Mouse (Mus musculus): ENCODE data around the gene Fut2.
"Not testable (repeated sequence)": the region's sequence is repeated elsewhere in the genome, so short reads cannot be mapped to it uniquely, and the experiment has no call there.

Fut2 gene

DNA sequence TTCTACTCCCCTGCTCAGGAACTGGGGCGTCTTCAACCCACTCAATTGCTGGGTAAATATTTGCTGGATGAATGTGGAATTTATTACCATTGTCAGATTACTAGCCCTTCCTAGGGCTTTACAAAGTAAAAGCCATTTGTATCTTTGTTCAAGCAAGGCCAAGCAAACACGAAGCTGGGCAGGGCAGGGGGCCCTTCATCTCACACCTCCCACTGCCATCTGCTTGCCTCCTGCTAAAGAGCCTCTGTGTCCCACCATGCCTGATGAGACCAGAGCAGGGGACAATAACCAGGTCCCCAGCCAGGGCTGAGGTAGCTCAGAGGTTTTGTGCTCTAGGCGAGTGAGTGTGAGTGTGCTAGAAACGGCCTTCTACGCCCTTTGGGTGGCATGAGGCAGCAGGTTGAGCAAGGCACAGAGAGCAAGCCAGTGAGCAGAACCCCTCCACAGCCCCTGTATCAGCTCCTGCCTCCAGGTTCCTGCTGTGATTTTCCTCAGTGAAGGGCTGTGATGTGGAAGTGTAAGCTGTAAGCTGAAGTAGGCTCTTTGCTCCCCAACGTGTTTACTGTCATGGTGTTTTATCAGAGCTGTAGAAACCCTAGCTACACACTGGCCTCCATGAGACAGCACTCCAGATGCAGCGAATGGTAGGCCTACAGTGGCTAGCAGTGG, 11.6 kb upstream of the Fut2 start:
- DNase-seq (ENCODE audit: low read depth, low spot score): no peak

DNA sequence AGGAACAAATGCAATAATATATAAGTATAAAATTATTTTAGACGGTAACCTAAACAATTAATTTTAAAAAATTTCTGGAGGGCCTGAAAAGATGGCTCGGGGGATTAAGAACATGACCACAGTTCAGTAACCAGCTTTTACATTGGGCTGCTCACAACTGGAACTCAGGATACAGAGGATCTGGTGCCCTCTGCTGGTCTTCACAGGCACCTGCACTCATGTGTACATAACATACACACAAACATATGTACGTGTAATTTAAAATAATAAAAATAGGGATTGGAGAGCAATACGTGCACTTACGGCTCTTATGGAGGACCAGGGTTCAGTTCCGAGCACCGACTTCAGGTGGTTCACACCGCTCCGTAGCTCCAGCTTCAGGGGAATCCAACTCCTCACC, 2.7 kb upstream of the Fut2 start:
- DNase-seq (ENCODE audit: low read depth, low spot score): no peak

DNA sequence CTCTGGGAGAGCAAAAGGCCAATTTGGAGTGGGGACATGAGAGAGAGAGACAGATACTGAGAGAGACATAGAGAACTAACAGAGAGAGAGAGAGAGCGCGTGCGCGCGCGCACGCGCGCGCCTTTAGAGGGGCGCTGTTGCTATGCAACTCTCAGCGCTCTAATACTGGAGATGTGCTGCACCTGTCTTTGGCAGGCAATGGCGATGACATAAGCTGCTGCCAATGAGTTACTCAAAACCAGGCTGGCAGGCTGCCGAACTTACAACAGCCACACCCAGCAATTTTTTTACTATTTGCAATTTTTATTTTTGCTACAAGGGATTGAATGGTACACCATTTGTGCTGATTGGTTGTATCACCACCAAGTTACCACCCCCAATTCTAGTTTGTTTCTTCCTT, 1.6 kb upstream of the Fut2 start:
- DNase-seq (ENCODE audit: low read depth, low spot score): no peak

DNA sequence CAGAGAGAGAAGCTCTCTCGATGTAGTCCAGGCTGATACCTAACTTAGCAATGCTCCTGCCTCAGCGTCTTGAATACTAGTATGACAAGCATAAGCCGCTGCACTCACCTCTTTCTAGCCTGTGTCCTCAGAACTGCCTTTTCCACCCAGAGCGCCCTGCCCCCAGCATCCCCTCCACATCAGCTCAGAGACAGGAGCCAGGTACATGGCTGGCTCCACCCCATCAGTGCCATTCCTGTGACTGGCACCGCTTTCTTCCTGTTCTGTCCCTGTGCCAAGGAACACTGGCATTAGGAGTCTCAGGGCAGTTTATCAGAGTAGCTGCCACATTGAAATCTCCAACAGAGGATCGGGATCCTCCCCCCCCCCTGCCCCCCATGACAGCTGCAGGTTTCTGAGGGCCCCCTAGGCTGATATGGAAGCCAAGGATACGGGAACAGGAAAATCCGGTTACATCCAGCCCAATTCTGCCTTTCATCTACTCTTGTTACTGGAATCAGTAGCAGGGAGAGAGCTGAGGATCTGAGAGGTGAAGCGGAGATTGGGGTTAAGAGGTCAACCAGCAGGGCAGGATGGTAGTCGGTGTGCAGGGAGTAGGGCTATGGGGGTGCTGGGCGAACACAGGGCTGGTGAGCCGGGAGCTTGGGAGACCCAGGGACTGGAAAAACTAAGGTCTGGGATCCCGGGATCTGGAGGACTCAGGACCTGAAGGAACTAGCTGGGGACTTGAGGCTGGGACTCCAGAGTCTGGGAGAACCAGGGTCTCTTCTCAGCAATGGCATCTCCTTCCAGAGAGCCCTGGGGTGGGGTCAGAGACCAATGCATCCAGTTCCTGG, 673 bp downstream of the Fut2 start:
- no peak for DNase-seq (ENCODE audit: low read depth, low spot score)

DNA sequence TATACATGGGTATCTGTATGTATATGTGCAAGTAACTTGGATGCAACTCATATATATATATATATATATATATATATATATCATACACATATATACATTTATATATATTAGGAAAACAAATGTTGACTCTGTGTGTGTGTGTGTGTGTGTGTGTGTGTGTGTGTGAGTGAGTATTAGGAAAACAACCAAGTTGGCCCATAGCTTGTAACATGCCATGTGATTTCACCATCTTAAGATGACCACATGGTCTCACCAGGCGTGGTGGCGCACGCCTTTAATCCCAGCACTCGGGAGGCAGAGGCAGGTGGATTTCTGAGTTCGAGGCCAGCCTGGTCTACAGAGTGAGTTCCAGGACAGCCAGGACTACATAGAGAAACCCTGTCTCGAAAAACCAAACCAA, 4.5 kb downstream of the Fut2 start:
- not testable (repeated sequence) for DNase-seq (ENCODE audit: low read depth, low spot score)

DNA sequence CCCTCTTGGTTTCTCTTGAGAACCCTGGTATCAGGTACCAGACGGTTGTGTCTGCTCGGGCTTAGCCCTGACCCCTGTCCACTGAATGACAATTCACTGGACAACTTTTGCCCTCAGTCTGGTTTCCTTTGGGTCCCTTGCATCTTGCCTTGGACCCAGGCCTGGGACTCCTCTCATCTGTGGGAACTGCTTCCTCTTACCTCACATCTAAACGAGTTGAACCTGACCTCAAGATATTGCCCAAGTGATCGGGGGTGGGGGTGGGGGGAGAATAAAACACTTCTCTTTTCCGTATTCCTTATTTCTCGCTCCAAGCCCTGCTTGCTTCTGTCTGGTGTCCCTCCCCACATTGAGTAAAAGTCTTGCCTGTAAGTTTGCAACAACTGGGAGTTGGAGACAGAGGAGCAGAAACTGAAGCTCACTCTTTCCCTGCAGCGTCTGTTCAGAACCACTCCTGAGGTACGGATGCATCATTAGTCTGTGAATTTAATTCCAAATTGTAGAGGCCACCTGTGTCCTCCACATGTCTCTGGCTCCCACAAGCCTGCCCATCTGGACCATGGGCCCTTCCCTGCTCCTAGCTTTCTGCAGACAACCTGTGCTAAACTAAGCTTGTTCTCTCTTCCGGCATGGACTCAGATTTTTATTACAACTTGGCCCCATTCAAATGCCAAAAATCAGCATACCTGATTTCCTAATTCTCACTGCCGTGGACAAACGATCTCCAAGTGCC, 5.3 kb downstream of the Fut2 start:
- no peak for DNase-seq (ENCODE audit: low read depth, low spot score)

DNA sequence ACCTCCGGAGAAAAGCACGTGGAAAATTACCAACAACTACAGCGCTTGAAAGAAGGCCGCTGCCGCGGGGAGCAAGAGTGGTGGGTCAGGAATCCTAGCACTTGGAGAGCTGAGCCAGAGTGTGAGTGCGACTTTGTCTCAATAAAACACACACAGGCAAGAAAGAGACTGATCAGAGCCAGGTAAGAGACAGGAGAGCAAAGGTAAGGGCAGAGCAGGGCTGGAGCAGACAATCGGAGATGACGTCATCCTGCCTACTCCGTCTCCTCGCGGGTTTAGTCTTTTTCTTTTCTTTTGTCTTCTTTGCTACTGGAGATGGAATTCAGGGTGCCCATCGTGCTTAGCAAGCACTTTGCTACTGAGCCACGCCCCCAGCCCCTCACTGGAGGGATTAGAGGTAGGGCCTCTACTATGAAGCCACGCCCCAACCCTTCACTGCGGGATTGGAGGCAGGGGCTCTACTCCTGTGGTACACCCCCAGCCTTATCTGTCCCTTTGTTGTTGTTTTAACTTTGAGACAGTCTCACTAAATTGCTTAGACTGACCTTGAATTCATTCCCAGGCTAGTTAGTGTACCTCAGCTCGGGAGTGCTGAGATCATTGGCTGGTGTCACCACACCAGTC, 11.7 kb downstream of the Fut2 start:
- no peak for DNase-seq (ENCODE audit: low read depth, low spot score)

DNA sequence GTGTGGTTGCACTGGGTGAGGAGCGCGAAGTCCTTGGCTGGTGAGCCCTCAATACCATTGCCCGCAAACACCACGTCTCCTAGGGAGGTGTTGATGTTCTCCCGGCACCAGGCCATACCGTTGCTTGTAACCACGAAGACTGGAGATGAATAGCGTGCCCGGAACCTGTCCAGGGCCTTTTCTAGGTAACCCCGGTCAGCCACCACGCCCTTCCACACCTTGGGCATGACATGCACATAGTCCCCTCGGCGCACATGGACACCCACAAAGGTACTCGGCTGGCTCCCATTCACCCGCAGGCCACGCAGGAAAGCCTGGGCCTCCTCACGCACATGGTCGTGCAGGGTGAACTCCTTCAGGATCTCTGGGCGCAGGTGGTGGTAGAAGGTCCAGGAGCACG, 15.7 kb downstream of the Fut2 start:
- DNase-seq (ENCODE audit: low read depth, low spot score): not testable (repeated sequence)

DNA sequence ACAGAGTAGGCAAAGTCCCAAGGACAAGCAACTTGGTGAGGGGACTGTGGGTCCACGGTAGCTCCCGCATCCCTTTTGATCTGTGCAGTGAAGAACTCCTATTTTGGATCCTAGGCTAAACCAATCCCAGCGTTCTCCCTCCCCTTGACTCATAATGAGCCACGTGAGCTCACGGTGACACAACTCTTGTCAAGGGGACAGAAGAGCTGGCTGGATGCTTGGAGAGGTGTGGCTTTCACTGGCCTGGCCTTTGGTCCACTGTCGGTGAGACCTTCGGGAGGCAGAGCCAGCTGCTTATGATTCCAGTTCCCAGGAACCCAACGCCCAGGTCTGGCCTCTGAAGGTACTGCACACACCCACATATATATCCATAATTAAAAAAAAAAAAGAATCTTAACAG, 16.8 kb downstream of the Fut2 start:
- DNase-seq (ENCODE audit: low read depth, low spot score): no peak

DNA sequence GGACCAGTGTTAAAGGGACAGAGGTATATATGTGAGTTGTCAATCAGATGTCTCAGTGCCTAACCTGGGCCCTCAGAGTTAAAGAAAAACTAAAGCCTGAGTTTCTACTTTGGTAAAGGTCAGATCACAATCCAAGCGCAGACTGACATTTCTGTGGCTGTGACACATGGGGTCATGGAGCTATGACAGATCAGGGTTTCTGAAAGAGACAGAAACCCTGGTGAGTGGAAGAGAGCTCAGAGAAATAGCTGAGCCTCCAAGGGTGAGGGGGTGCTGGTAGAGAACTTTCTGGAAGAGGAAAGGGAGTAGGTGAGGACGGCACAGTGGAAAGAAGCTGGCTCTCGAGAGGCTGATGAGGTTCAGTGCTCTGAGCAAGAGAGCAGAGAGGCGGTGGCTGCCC, 19.5 kb downstream of the Fut2 start:
- DNase-seq (ENCODE audit: low read depth, low spot score): no peak

DNA sequence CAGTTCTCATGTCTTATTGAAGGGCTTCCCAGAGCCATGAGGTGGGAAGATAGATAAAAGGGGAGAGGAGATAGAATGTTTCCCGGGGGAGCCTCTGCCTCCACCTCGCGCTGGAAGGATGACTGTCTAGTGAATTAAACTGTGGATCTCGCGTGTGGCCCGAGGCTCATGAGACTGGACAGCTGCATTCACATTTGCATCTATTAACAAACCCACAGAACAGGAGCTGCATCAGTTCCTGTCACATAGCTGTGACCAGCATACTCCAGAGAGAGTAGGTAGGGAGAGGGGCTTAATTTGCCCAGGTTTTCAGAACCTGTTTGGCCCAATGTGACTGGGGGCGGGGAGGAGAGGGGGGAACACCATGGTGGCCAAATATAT, 20.6 kb downstream of the Fut2 start:
- DNase-seq (ENCODE audit: low read depth, low spot score): no peak

DNA sequence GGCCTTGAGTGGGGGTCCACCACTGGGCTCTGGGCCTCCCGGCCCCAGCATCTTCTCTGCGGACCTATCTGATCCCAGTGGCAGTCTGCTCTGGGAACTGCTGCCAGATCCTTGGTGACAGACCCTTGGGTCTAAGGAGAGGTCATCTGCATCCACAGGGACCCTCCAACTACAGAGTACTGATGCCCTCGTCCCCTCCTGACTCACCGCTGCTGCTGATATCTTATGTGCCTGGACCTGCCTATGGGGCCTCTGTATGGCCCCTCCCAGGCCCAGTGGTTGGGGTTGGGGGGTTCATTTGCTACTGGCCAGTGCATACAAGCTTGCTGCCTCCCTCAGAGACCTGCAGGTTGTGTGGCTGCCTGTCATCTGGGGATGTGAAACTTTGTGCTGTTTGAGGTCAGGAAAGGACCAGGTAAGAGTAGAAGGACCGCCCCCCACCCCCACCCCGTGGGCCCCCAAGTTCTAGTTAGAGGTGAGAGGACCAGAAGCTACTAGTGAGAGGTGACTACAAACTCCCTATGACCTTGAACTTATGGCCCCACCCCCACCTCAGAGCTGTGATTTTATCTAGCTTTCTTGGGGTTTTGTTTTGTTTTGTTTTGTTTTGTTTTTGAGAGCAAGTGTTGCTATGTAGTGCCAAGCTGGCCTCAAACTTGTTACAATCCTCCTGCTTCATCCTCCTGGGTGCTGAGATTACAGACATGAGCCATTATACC, 21.2 kb downstream of the Fut2 start:
- DNase-seq (ENCODE audit: low read depth, low spot score): no peak

DNA sequence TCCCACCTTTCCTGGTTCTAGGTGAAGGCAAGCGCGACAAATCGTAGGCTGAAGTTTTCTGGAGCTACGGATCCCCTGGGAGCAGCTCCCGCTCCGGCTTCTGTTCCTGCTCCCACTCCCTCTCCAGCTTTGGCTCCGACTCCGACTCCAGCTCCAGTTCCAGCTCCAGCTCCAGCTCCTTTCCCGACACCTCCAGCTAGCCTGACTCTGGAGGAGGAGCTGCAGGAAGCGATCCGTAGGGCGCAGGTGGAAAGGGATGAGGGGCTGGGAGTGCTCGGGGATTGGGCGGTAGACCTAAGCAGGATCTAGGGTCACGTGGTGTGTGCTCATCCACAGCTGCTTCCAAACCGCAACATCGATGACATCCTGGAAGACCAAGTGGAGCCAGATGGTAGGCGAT, 22.0 kb downstream of the Fut2 start:
- peak; percentile 90 for DNase-seq (ENCODE audit: low read depth, low spot score)

DNA sequence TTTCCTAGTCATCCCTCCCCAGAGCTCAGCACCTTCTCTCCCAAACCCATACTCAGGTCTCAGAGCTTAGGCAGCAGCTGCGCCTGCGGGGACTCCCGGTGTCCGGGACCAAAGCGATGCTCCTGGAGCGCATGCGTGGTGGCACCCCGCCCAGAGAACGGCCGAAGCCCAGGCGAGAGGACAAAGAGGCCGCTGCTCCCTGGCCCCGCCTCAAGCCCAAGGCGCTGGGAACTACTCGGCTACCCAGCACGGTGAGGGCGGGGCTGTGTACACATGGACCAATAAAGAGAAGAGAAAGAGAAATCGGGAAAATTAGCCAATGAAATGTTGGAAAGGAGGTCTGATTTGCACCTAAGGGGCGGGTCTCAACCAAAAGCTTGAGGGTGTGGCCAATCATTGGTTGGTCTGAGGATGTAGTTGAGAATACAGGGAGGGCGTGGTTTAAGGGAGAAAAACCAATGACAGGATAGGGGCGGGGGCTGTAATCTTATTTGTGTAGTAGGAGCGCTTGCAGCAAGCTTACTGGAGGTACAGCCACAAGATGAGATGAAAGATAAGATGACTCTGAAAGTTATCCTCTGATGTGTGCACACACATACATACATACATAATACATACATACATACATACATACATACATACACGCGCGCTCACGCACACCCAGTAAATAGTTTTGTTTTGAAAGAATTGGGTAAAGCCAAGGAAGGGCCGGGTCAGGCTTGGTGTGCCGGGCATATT, 22.6 kb downstream of the Fut2 start:
- DNase-seq (ENCODE audit: low read depth, low spot score): peak; percentile 99

DNA sequence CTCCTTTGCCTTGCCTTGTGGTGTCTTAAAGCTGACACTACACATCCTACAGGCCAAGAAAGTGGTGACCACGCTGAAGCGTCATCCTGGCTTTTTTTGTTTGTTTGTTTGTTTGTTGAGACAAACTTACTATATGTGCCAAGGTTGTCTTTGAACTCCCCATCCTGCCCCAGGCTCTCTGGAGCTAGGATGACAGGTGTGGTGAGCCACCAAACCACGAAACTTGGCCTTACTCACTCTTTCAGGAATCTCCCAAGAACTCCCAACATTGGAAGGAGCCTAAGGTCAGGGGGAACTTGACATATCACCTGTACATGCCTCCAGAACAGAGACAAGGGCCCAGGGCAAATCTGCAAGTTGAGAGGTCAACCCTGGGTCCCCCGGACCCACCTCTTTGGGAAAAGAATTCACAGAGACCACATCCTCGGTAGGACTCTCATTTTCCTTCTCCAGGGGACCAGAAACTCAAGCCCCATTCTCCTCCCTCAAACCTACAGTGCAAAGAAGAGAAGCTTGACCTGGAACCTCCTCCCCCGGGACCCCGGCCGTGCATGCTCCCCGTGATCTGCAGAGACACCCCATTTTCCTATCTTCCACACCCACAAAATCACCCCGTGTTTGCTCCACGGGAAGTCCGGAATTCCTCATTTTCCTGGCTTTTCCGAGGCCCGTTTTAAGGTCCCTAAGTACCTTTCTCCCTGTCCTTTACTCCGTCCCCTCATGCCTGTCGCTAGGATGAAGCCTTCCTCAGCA, 23.5 kb downstream of the Fut2 start:
- DNase-seq (ENCODE audit: low read depth, low spot score): no peak

DNA sequence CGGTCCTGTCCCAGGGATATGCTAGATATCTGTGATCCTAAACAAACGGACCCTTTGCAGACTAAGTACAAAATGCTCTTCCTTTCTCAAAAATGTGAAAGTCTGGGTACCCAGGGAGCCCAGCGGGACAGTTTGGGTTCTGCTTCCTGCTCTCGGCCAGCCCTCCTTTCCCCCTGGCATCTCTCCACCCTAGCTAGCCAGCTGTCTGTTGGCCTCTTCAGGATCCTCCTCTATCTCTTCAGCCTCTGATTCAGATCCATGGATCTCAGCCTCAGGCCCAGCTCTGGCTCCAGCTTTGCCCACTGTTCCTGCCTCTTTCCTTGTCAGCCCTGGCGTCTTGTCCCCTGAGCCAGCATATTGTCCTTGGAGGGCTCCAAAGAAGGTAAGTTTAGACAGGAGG, 24.1 kb downstream of the Fut2 start:
- DNase-seq (ENCODE audit: low read depth, low spot score): no peak

DNA sequence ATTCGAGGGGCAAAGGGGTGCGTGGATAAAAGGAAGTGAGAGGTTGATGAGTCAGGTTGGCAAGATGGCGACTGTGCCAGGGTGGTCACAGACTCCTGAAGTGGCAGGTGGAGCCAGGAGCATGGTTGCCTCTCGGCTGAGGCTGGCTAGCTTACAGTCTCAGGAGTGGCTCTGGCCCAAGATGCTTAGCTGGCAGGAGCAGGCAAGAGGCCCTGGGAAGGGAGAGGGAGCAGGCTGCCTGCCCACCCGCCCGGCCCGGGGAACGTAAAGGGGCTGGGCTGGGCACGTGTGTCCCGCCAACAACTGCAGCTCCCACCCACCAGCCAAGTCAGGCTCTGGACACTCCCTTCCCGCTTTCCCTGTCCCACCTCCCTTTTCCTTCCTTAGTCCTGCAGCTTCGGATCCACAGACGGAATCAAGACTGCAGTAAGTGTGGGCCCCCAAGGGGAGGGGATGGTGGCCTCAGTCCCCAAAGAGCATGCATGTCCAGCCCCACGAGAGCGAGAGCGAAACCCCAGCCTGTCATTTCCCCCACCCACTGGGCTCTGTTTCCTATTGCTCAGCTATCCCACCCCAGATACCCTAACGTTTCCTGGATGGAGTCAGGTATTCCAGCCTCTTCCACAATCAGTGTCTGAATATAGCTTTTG, 24.7 kb downstream of the Fut2 start:
- no peak for DNase-seq (ENCODE audit: low read depth, low spot score)

DNA sequence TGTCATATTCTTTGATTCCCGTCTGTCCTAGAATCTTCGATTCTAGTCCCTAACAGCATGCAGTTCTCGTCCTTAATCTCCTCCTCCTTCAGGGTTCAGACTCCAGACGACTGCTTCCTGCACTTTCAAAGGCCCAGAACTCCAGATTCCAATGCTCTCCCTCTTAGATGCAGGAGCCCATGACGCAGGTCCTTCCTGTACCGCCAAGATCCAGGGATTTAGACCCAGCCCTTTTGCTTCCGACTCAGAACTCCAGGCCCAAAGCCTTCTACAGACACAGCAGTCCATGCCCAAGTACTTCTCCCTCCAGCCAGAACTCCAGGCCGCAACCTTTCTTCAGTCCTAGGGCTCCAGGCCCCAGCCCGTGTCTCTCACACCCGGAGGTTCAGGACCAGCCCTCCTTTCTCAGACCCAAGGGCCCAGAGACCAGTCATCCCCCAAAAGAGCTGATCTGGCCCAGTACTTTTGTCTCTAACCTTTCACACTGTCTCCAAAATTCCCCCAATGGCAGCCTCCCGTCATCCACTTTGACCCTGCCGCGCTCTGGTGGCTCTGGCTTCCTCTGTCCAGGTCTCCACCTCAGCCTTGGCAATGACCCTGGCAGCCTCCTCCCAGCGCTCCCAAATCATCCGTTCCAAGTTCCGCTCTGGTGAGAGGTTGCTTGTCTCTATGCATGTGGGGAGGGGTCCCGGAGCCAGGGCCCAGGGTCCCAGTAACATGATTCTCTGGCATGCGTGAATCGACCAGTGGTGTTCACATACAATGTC, 25.8 kb downstream of the Fut2 start:
- no peak for DNase-seq (ENCODE audit: low read depth, low spot score)

DNA sequence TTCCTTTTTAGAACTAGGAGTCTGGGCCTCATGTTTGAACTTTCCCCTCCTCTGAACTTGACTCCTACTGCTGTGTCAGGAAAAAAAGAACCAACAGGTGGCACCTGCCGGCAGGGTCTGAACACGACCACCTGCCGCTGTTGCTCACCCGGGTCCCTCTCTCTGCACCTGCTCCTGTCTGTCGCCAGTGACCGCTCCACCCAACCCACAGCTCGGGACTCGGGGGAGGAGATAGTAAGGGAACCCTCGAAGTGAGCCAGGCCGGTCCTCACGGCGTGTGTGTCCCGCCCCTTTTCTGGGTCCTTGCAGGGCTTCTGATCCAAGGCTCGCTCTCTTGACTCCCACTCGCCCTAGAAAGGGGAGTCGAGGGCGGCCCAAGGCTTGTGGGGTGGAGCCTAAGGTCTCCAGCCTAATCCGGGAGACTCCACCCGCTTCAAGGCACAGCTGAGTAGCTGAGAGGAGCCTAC, 26.6 kb downstream of the Fut2 start, which contains the start of gene Mamstr:
TSS of gene Mamstr (plus strand) at position 417 of the 467 bp plus-strand sequence.
- DNase-seq (ENCODE audit: low read depth, low spot score): no peak

Measured in telencephalon, adult 2 months (tissue).